ENCODE assay signal across 24 mouse cellular contexts in the genomic region with DNA sequence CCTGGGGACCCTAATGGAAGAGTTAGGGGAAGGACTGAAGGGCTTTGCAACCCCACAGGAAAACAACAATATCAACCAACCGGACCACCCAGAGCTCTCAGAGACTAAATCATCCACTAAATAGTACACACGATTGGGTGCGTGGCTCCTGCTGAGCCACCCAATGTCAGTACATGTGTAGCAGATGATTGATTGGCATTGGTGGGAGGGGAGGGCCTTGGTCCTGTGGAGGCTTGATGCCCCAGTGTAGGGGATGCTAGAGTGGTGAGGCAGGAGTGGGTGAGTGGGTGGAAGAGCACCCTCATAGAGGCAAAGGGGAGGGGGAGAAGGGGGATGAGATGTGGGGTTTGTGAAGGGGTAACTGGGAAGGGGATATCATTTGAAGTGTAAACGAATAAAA. TPM values are rescaled to one million over a fixed set of nuclear protein-coding genes. Genes with fewer than 3 reads are reported as not detected.
DNase-seq lines count a peak whose midpoint lies in the region; ATAC-seq lines count a peak whose summit lies in the region.
"Had no signal": no experiment of that assay in that cellular context is flagged by ENCODE, and none has a peak within 500 bp of the region (broad histone marks: within the 10 kb centered on the region; RNA-seq: fewer than 3 reads in every experiment).

No protein-coding gene starts in this region.

- intact Hi-C loops in heart, postnatal 36 days (cut with DNase I): no loop called here

- no peaks in the 10 kb centered on the region for H3K4me1 ChIP-seq in heart, embryonic 10.5 days
- 0 out of 2 replicates have a peak, but pooled peaks cover 4% of the 10 kb centered on the region for H3K4me1 ChIP-seq in liver, embryonic 12.5 days
- H3K4me1 ChIP-seq: embryonic facial prominence, embryonic 13.5 days; forebrain, embryonic 10.5 days; forebrain, embryonic 12.5 days had no signal

- no peak overlapping the region for H3K27ac ChIP-seq in heart, embryonic 10.5 days
- no peak overlapping the region for H3K27ac ChIP-seq in liver, embryonic 12.5 days
- H3K27ac ChIP-seq: embryonic facial prominence, embryonic 13.5 days; embryonic facial prominence, embryonic 15.5 days; forebrain, embryonic 10.5 days; forebrain, embryonic 12.5 days had no signal

- DNase-seq in heart, embryonic 10.5 days (ENCODE audit: low spot score): peak; percentile 60
- DNase-seq in heart, postnatal 36 days: no peak
- DNase-seq in layer of hippocampus, adult 9-11 months: peak; percentile 1
- no peak for DNase-seq in layer of hippocampus, adult 9-10 months (ENCODE audit: low spot score)
- peak; percentile 1 for DNase-seq in liver
- peak; percentile 4 for DNase-seq in urinary bladder, adult 2 months (ENCODE audit: low spot score)
- DNase-seq in urinary bladder, postnatal 4 days (ENCODE audit: low spot score in 2 of 2): no peak
- DNase-seq: adrenal gland, adult 2 months; adrenal gland, postnatal 10 days; adrenal gland, postnatal 25 days; cerebellum, adult 11 months; cerebellum, adult 18-20 months; cerebellum, adult 8-10 months; cerebellum, adult 9-11 months; cerebellum, postnatal 14 days; cerebellum, postnatal 36 days; embryo, embryonic 11 days had no signal

- no peak overlapping the region for H3K4me3 ChIP-seq in heart, embryonic 10.5 days
- no peak overlapping the region for H3K4me3 ChIP-seq in liver, embryonic 12.5 days
- H3K4me3 ChIP-seq: embryonic facial prominence, embryonic 13.5 days; embryonic facial prominence, embryonic 15.5 days; erythroblast, embryonic 14.5 days; forebrain, embryonic 10.5 days; forebrain, embryonic 12.5 days had no signal

- no peaks in the 10 kb centered on the region for H3K9me3 ChIP-seq in heart, embryonic 10.5 days
- no peaks in the 10 kb centered on the region for H3K9me3 ChIP-seq in liver, embryonic 12.5 days (replicated peaks)
- H3K9me3 ChIP-seq: embryonic facial prominence, embryonic 13.5 days; embryonic facial prominence, embryonic 15.5 days; forebrain, embryonic 10.5 days; forebrain, embryonic 12.5 days had no signal

- 89% methylated on average over 4 of the region's 4 CpGs for WGBS in heart, embryonic 10.5 days
- 75% methylated on average over 4 of the region's 4 CpGs for WGBS in liver, embryonic 12.5 days (ENCODE audit: insufficient replicate concordance)

- no peak overlapping the region for H3K4me2 ChIP-seq in liver, embryonic 12.5 days
- H3K4me2 ChIP-seq: embryonic facial prominence, embryonic 13.5 days; embryonic facial prominence, embryonic 15.5 days; forebrain, embryonic 12.5 days had no signal

- no peak for ATAC-seq in liver, embryonic 12.5 days
- ATAC-seq: forebrain, embryonic 14.5 days had no signal

- H3K27me3 ChIP-seq in heart, embryonic 10.5 days (ENCODE audit: insufficient read depth, poor library complexity, severe bottlenecking): no peaks in the 10 kb centered on the region
- H3K27me3 ChIP-seq in liver, embryonic 12.5 days (replicated peaks): no peaks in the 10 kb centered on the region
- H3K27me3 ChIP-seq: embryonic facial prominence, embryonic 13.5 days; embryonic facial prominence, embryonic 15.5 days; forebrain, embryonic 12.5 days had no signal

- H3K36me3 ChIP-seq in heart, embryonic 10.5 days: peaks cover 21% of the 10 kb centered on the region
- peaks cover 5% of the 10 kb centered on the region for H3K36me3 ChIP-seq in liver, embryonic 12.5 days

- H3K9ac ChIP-seq in liver, embryonic 12.5 days: no peak overlapping the region
- H3K9ac ChIP-seq: embryonic facial prominence, embryonic 13.5 days; embryonic facial prominence, embryonic 15.5 days; forebrain, embryonic 12.5 days had no signal

RNA-seq across cellular contexts. Expression of a gene that starts 18.4 kb away (rescaled TPM):
- 49.6 and 58.4 TPM in 2 replicates for polyA plus RNA-seq in heart, embryonic 10.5 days (2016; fragmentation: Nextera tagmentation; extraction: Ambion mirVana)
- 10 to 100 TPM; 18.1 to 20.3 TPM for total RNA-seq in heart, postnatal 36 days (2021)
- 28.4 and 30.9 TPM in 2 replicates for polyA plus RNA-seq in liver, embryonic 12.5 days (2016; fragmentation: Nextera tagmentation; extraction: Ambion mirVana)
- polyA plus RNA-seq in urinary bladder, adult 2 months (2012; rRNA removed): 30.8 and 34.4 TPM in 2 replicates

RNA-seq across cellular contexts. Expression of a gene that starts 26.9 kb away (rescaled TPM):
- 2,378 and 2,634 TPM in 2 replicates for polyA plus RNA-seq in heart, embryonic 10.5 days (2016; fragmentation: Nextera tagmentation; extraction: Ambion mirVana)
- total RNA-seq in heart, postnatal 36 days (2021): 100 to 1,000 TPM; 895 to 990 TPM
- 3,066 and 3,170 TPM in 2 replicates for polyA plus RNA-seq in liver, embryonic 12.5 days (2016; fragmentation: Nextera tagmentation; extraction: Ambion mirVana)
- polyA plus RNA-seq in urinary bladder, adult 2 months (2012; rRNA removed): 3,950 and 3,976 TPM in 2 replicates

RNA-seq across cellular contexts. Expression of a gene that starts 31.6 kb away (rescaled TPM):
- polyA plus RNA-seq in heart, embryonic 10.5 days (2016; fragmentation: Nextera tagmentation; extraction: Ambion mirVana): 0.07 and 0.29 TPM in 2 replicates
- total RNA-seq in heart, postnatal 36 days (2021): not detected
- polyA plus RNA-seq in liver, embryonic 12.5 days (2016; fragmentation: Nextera tagmentation; extraction: Ambion mirVana): 0.08 and 0.11 TPM in 2 replicates
- 1.7 and 2.3 TPM in 2 replicates for polyA plus RNA-seq in urinary bladder, adult 2 months (2012; rRNA removed)

RNA-seq across cellular contexts. Expression of a gene that starts 50.4 kb away (rescaled TPM):
- 120 and 143 TPM in 2 replicates for polyA plus RNA-seq in heart, embryonic 10.5 days (2016; fragmentation: Nextera tagmentation; extraction: Ambion mirVana)
- total RNA-seq in heart, postnatal 36 days (2021): 10 to 100 TPM; 45.2 to 49.4 TPM
- polyA plus RNA-seq in liver, embryonic 12.5 days (2016; fragmentation: Nextera tagmentation; extraction: Ambion mirVana): 78.8 and 81.1 TPM in 2 replicates
- polyA plus RNA-seq in urinary bladder, adult 2 months (2012; rRNA removed): 70.9 and 74.6 TPM in 2 replicates

Comparison
In these comparisons a context has a peak if more than half of its experiments do, and no peak if none do; other contexts are left out.
1. DNase-seq: peak in heart, embryonic 10.5 days (single experiment), layer of hippocampus, adult 9-11 months (single experiment), liver (single experiment) and urinary bladder, adult 2 months (single experiment); none in heart, postnatal 36 days (0 of 2), layer of hippocampus, adult 9-10 months (single experiment) and urinary bladder, postnatal 4 days (0 of 2).